Comparison of ENCODE assay signal across 8 mouse cellular contexts in genomic region chr11:18878748-18879455, GRCm38 (mm10).
DNase-seq lines count a peak whose midpoint lies in the region; ATAC-seq lines count a peak whose summit lies in the region.

No protein-coding gene starts in this region.

- H3K4me2 ChIP-seq in heart, embryonic 16.5 days (ENCODE audit: low read depth, low read length) = peak overlapping the region; percentile 94
- peak overlapping the region; percentile 88 for H3K4me2 ChIP-seq in embryonic facial prominence, embryonic 13.5 days
- peak overlapping the region; percentile 67 for H3K4me2 ChIP-seq in limb, embryonic 12.5 days
- peak overlapping the region; percentile 88 for H3K4me2 ChIP-seq in neural tube, embryonic 14.5 days (ENCODE audit: low read depth, low read length)

- 7% methylated on average over 13 of the region's 13 CpGs for WGBS in heart, embryonic 16.5 days
- WGBS in embryonic facial prominence, embryonic 13.5 days = 6% methylated on average over 13 of the region's 13 CpGs
- WGBS in limb, embryonic 12.5 days = 4% methylated on average over 13 of the region's 13 CpGs
- WGBS in neural tube, embryonic 14.5 days = 2% methylated on average over 13 of the region's 13 CpGs

- no peak for DNase-seq in heart, adult 9 months (ENCODE audit: low spot score in 2 of 2)
- DNase-seq in layer of hippocampus, postnatal 14 days (ENCODE audit: low spot score in 2 of 2) = no peak
- no peak for DNase-seq in Muller cell, postnatal 12 days (ENCODE audit: inconsistent ontology term)

- H3K4me1 ChIP-seq in heart, embryonic 16.5 days (ENCODE audit: control insufficient read depth, insufficient read depth, low read length) = peaks cover 11% of the 10 kb centered on the region
- peaks cover 41% of the 10 kb centered on the region for H3K4me1 ChIP-seq in embryonic facial prominence, embryonic 13.5 days
- peaks cover 39% of the 10 kb centered on the region for H3K4me1 ChIP-seq in limb, embryonic 12.5 days (replicated peaks)
- H3K4me1 ChIP-seq in neural tube, embryonic 14.5 days (ENCODE audit: control insufficient read depth, insufficient read depth, low read length) = peaks cover 60% of the 10 kb centered on the region

- peaks cover 3% of the 10 kb centered on the region; the same call in 1 of the 2 replicates for H3K27me3 ChIP-seq in heart, embryonic 16.5 days (ENCODE audit: control insufficient read depth, insufficient read depth, low read length)
- H3K27me3 ChIP-seq in embryonic facial prominence, embryonic 13.5 days = peaks cover 36% of the 10 kb centered on the region
- H3K27me3 ChIP-seq in limb, embryonic 12.5 days = peaks cover 63% of the 10 kb centered on the region
- no peaks in the 10 kb centered on the region for H3K27me3 ChIP-seq in neural tube, embryonic 14.5 days (ENCODE audit: control insufficient read depth, insufficient read depth, low read length)

- H3K9ac ChIP-seq in heart, embryonic 16.5 days (ENCODE audit: low read length) = peak overlapping the region; percentile 67
- H3K9ac ChIP-seq in embryonic facial prominence, embryonic 13.5 days = 0 out of 2 replicates have a peak overlapping the region, but pooled peaks have one; percentile 21
- H3K9ac ChIP-seq in limb, embryonic 12.5 days (replicated peaks) = no peak overlapping the region
- no peak overlapping the region for H3K9ac ChIP-seq in neural tube, embryonic 14.5 days (replicated peaks; ENCODE audit: low read depth, low read length)

- H3K36me3 ChIP-seq in heart, embryonic 16.5 days (ENCODE audit: control insufficient read depth, insufficient read depth) = no peaks in the 10 kb centered on the region; the same call in 1 of the 2 replicates
- H3K36me3 ChIP-seq in embryonic facial prominence, embryonic 13.5 days = no peaks in the 10 kb centered on the region
- H3K36me3 ChIP-seq in limb, embryonic 12.5 days = no peaks in the 10 kb centered on the region
- no peaks in the 10 kb centered on the region for H3K36me3 ChIP-seq in neural tube, embryonic 14.5 days (ENCODE audit: control insufficient read depth, insufficient read depth, low read length)

- ATAC-seq in heart, embryonic 16.5 days (replicated peaks; ENCODE audit: extremely low read depth, insufficient read depth, low FRiP score) = no peak
- ATAC-seq in embryonic facial prominence, embryonic 13.5 days (ENCODE audit: insufficient number of reproducible peaks, insufficient read depth, low FRiP score, low TSS enrichment, low read depth) = no peak
- no peak for ATAC-seq in limb, embryonic 12.5 days (ENCODE audit: insufficient number of reproducible peaks, insufficient read depth, low FRiP score, low TSS enrichment, low read depth)
- ATAC-seq in neural tube, embryonic 14.5 days (ENCODE audit: low read depth) = no peak
- ATAC-seq in frontal cortex, adult (ENCODE audit: low TSS enrichment) = no peak

- no peaks in the 10 kb centered on the region for H3K9me3 ChIP-seq in heart, embryonic 16.5 days (replicated peaks; ENCODE audit: control insufficient read depth, low read length)
- H3K9me3 ChIP-seq in embryonic facial prominence, embryonic 13.5 days = no peaks in the 10 kb centered on the region
- H3K9me3 ChIP-seq in limb, embryonic 12.5 days = no peaks in the 10 kb centered on the region
- no peaks in the 10 kb centered on the region for H3K9me3 ChIP-seq in neural tube, embryonic 14.5 days (ENCODE audit: control insufficient read depth, low read length)

- peak overlapping the region; percentile 66 for H3K4me3 ChIP-seq in heart, embryonic 16.5 days (ENCODE audit: low read length)
- peak overlapping the region; percentile 50 for H3K4me3 ChIP-seq in embryonic facial prominence, embryonic 13.5 days
- peak overlapping the region; percentile 46 for H3K4me3 ChIP-seq in limb, embryonic 12.5 days (replicated peaks)
- H3K4me3 ChIP-seq in neural tube, embryonic 14.5 days (ENCODE audit: low read depth, low read length) = no peak overlapping the region

- peak overlapping the region; percentile 92 for H3K27ac ChIP-seq in heart, embryonic 16.5 days (ENCODE audit: low read length)
- no peak overlapping the region for H3K27ac ChIP-seq in embryonic facial prominence, embryonic 13.5 days
- no peak overlapping the region for H3K27ac ChIP-seq in limb, embryonic 12.5 days
- peak overlapping the region; percentile 86 for H3K27ac ChIP-seq in neural tube, embryonic 14.5 days (ENCODE audit: low read depth, low read length)

Comparison
In these comparisons a context has a peak if more than half of its experiments do, and no peak if none do; other contexts are left out.
1. H3K27ac ChIP-seq: peak in heart, embryonic 16.5 days (single experiment) and neural tube, embryonic 14.5 days (single experiment); none in embryonic facial prominence, embryonic 13.5 days (single experiment) and limb, embryonic 12.5 days (single experiment).
2. H3K9ac ChIP-seq: peak in heart, embryonic 16.5 days (single experiment) and embryonic facial prominence, embryonic 13.5 days (single experiment); none in limb, embryonic 12.5 days (single experiment) and neural tube, embryonic 14.5 days (single experiment).
3. Peak in every context shown above with its lines, with median percentiles within 50 percentile points of each other: H3K4me2 ChIP-seq.